Mouse (Mus musculus) midbrain, embryonic 15.5 days (tissue): Measurements from ENCODE around the gene Prr5l. TPM values are rescaled to one million over a fixed set of nuclear protein-coding genes. Genes with fewer than 3 reads are reported as not detected.
A peak's percentile ranks its signal among the peaks of the same experiment; 100 is the strongest.

Experiments
- ATAC-seq: fragments of 200-750 bp; cut with Nextera tagmentation; replicated peaks from 2 replicates; pipeline ENCODE4 v1.8.0; 2017; ENCODE audit warnings: moderate TSS enrichment
- H3K27ac ChIP-seq: fragments of 300-500 bp; sonication (generic); 2 replicates; pipeline ENCODE4 v1.5.1; 2015; ENCODE audit warnings: mild to moderate bottlenecking, inconsistent platforms
- H3K27me3 ChIP-seq: fragments of 300-500 bp; sonication (generic); replicated peaks from 2 replicates; pipeline ENCODE4 v1.6.1; 2015; ENCODE audit warnings: inconsistent platforms
- H3K36me3 ChIP-seq: fragments of 300-500 bp; sonication (generic); replicated peaks from 2 replicates; pipeline ENCODE4 v1.6.1; 2015; ENCODE audit warnings: inconsistent platforms
- H3K4me1 ChIP-seq: fragments of 300-500 bp; sonication (generic); 2 replicates; pipeline ENCODE4 v1.6.1; 2015; ENCODE audit warnings: inconsistent platforms
- H3K4me2 ChIP-seq: fragments of 300-500 bp; sonication (generic); 2 replicates; pipeline ENCODE4 v1.6.1; 2015; ENCODE audit warnings: inconsistent platforms, mild to moderate bottlenecking, moderate library complexity
- H3K4me3 ChIP-seq: fragments of 300-500 bp; sonication (generic); 2 replicates; pipeline ENCODE4 v1.5.1; 2015; ENCODE audit warnings: mild to moderate bottlenecking, inconsistent platforms
- H3K9ac ChIP-seq: fragments of 300-500 bp; sonication (generic); 2 replicates; pipeline ENCODE4 v1.6.1; 2015; ENCODE audit warnings: mild to moderate bottlenecking, inconsistent platforms
- H3K9me3 ChIP-seq: fragments of 300-500 bp; sonication (generic); 2 replicates; pipeline ENCODE4 v1.6.1; 2016; ENCODE audit warnings: inconsistent platforms
- WGBS: fragments of 180-500 bp; shearing (Covaris S2); methylation state at CpG from one replicate; pipeline ENCODE4 v1.1.7; 2015; ENCODE audit warnings: mixed read lengths; 5-methylcytosine and 5-hydroxymethylcytosine counted together
- polyA plus RNA-seq: library from polyadenylated mRNA; unstranded; fragments of >200 nt; fragmentation: Nextera tagmentation; extraction: Ambion mirVana; gene quantifications from 2 replicates; pipeline ENCODE4 v1.2.1, GENCODE M21; 2015

Prr5l gene
- polyA plus RNA-seq, 1 experiment from 2014 or later, result 4.8 TPM

DNA sequence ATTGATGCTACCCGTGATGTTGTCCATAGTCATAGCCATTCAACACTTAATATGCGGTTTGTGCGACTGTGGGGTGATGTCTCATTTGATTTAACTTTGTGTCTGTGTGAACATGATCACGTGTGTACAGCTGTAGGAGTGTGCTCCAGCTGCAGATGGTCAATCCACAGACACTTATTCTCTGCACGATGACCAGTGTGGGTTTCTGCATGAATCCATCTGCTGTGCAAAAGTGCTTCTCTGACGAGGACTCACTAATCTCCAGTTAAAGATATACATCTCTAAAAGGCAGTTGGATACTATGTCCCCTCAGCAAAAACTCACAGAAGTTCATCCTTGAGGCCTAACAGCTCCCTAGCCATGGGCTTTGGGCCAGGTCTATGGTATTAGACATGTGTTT lies 104.7 kb downstream of the Prr5l start:
- ATAC-seq, result no peak
- Histone ChIP-seq H3K9me3 (no peaks in the 10 kb centered on the region), H3K9ac (no peak overlapping the region), H3K27ac (no peak overlapping the region), H3K36me3 (no peaks in the 10 kb centered on the region), H3K27me3 (no peaks in the 10 kb centered on the region), H3K4me2 (no peak overlapping the region), H3K4me3 (no peak overlapping the region), H3K4me1 (0 out of 2 replicates have a peak, but pooled peaks cover 5% of the 10 kb centered on the region)
- WGBS, result 93% methylated on average over 6 of the region's 6 CpGs

DNA sequence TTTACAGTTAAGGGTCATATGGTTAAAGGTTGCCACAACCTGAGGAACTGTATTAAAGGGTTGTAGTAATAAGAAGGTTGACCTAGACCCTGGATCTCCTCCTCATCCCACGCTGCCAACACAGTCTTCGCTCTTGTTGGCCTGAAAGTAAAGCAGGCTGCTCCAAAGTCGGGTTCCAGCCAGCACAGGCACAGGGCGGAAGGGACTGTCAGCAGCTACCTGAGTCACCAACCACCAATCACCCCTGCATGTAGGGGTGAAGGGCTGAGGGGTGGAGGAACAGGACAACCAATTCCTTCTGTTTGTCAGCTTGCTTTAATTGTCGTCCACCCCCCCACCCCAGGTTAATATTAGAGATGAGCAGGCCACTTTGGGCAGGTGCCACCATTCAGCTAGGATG lies 119.3 kb downstream of the Prr5l start:
- H3K27ac ChIP-seq, result no peak overlapping the region
- H3K4me1 ChIP-seq, result 0 out of 2 replicates have a peak, but pooled peaks cover 5% of the 10 kb centered on the region
- no peaks in the 10 kb centered on the region for H3K9me3 ChIP-seq
- H3K36me3 ChIP-seq, result no peaks in the 10 kb centered on the region
- WGBS, result 91% methylated on average over 5 of the region's 5 CpGs
- no peak overlapping the region for H3K4me2 ChIP-seq
- H3K4me3 ChIP-seq, result no peak overlapping the region
- no peaks in the 10 kb centered on the region for H3K27me3 ChIP-seq
- no peak overlapping the region for H3K9ac ChIP-seq
- ATAC-seq, result no peak

DNA sequence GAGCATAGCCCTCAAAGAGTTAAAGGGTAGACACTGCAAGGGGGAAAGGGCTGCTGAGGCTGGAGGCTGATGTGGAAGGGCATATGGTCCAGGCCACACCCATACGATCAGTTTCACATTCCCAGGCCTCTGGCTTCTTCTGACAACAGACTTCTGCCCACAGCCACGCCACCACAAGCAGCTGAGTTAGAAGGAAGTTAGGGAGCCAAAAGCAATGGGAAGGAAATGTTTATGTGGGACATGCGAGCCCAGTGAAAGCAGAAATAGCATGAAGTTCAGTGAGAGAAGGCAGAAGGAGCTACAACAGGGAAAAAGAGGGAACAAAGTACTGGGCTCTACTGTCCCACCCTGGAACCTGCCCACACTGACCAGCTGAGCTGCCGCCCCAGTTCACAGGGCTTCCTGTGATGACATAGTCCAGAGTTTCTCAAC lies 119.9 kb downstream of the Prr5l start:
- no peak for ATAC-seq
- no peaks in the 10 kb centered on the region for H3K27me3 ChIP-seq
- H3K4me3 ChIP-seq, result no peak overlapping the region
- no peak overlapping the region for H3K27ac ChIP-seq
- H3K9ac ChIP-seq, result no peak overlapping the region
- H3K4me2 ChIP-seq, result no peak overlapping the region
- H3K4me1 ChIP-seq, result 0 out of 2 replicates have a peak, but pooled peaks cover 5% of the 10 kb centered on the region
- no peaks in the 10 kb centered on the region for H3K9me3 ChIP-seq
- 79% methylated on average over 4 of the region's 4 CpGs for WGBS
- no peaks in the 10 kb centered on the region for H3K36me3 ChIP-seq

DNA sequence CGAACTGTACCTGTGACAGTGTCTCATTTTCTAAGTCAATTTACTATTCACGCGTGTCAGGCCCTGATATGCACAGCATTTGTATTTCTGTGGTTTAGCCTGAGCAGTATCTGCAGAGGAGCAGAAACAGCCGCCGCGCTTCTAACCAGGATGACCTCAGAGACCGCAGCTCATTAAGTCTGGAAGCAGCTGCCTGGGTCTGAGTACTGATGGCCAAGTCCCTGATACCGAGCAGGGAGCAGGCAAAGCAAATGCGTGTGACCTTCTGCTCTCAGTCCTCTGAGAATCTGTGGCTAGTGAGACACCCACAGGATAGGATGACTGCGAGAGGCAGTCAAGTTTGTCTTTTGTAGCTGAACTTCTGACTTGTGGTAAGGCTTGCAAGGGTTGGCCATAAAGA lies 120.4 kb downstream of the Prr5l start:
- Histone ChIP-seq H3K4me2 (no peak overlapping the region), H3K9ac (no peak overlapping the region), H3K36me3 (no peaks in the 10 kb centered on the region), H3K27ac (no peak overlapping the region), H3K9me3 (no peaks in the 10 kb centered on the region), H3K27me3 (no peaks in the 10 kb centered on the region), H3K4me3 (no peak overlapping the region), H3K4me1 (0 out of 2 replicates have a peak, but pooled peaks cover 5% of the 10 kb centered on the region)
- ATAC-seq, result no peak; the same call in 1 of the 2 replicates
- 59% methylated on average over 10 of the region's 10 CpGs for WGBS

- Histone ChIP-seq H3K9ac (no peak overlapping the region), H3K36me3 (no peaks in the 10 kb centered on the region), H3K9me3 (no peaks in the 10 kb centered on the region), H3K4me3 (no peak overlapping the region), H3K27ac (no peak overlapping the region), H3K4me1 (0 out of 2 replicates have a peak, but pooled peaks cover 5% of the 10 kb centered on the region), H3K4me2 (no peak overlapping the region), H3K27me3 (no peaks in the 10 kb centered on the region)
- no peak for ATAC-seq
- WGBS, result 74% methylated on average over 1 of the region's 1 CpGs
These were observed 120.9 kb downstream of the Prr5l start for GRCm38 (mm10) chr2:101761898-101762297.

GRCm38 (mm10) chr2:101759523-101760277 lies 123.1 kb downstream of the Prr5l start:
- H3K4me1 ChIP-seq, result peaks cover 17% of the 10 kb centered on the region
- H3K27me3 ChIP-seq, result no peaks in the 10 kb centered on the region
- H3K27ac ChIP-seq, result no peak overlapping the region
- H3K9ac ChIP-seq, result no peak overlapping the region
- H3K9me3 ChIP-seq, result no peaks in the 10 kb centered on the region
- H3K36me3 ChIP-seq, result no peaks in the 10 kb centered on the region
- H3K4me2 ChIP-seq, result no peak overlapping the region
- H3K4me3 ChIP-seq, result no peak overlapping the region
- 59% methylated on average over 9 of the region's 9 CpGs for WGBS
- no peak for ATAC-seq

DNA sequence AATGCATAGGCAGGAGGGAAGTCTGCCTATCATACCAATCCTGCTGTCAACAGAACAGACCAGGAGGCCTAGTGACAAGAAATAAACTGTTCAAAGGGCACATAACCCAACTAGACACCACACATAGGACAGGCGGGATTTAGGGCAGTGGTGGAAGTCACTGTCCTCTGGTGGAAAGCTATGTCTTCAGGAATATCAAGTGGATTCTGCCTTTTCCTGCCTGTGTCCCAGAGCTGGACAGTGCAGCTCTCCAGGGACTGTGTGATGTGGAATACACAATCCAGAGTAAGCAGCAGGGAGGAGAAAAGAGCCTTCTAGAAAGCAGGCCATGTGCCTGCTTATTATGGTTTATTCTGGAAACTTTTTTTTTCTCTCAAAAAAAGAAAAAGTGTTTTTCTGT lies 125.0 kb downstream of the Prr5l start:
- no peaks in the 10 kb centered on the region for H3K9me3 ChIP-seq
- no peaks in the 10 kb centered on the region for H3K27me3 ChIP-seq
- H3K9ac ChIP-seq, result no peak overlapping the region
- no peak overlapping the region for H3K27ac ChIP-seq
- no peak overlapping the region for H3K4me3 ChIP-seq
- no peak overlapping the region for H3K4me2 ChIP-seq
- peaks cover 22% of the 10 kb centered on the region for H3K4me1 ChIP-seq
- WGBS, result 84% methylated on average over 1 of the region's 1 CpGs
- H3K36me3 ChIP-seq, result no peaks in the 10 kb centered on the region
- no peak for ATAC-seq

DNA sequence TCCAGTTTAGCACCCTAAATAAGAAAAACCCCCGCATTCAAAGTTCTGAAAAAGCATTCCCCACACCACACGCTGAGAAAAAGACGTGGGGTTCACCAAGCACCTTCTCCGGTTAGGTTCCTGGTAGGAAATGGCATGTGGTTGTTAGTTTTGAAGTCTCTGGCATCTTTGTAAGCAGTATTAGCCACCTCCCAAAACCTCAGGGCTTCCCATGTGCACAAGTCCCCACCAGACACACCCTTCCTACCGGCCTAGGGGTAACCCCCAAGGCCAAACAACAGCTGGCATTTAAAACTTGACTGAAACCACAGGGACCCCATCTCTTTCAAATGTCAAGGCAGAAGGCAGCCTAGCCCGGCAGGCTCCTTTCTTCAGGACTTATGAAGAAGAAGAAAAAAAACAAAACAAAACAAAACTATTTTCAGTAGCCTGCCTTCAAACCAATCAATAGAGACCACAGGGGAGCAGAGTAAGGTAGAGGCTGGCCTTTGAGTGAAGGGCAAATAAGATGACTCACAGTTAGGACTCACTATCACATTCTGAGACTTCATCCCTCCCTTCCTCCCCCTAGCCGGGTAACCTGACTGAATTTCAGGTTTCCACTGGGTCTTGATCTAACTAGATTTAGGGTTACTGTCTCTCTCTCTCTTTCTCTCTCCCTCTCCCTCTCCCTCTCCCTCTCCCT lies 126.6 kb downstream of the Prr5l start:
- 31% methylated on average over 7 of the region's 7 CpGs for WGBS
- Histone ChIP-seq H3K9ac (no peak overlapping the region), H3K27me3 (no peaks in the 10 kb centered on the region), H3K36me3 (no peaks in the 10 kb centered on the region), H3K4me3 (no peak overlapping the region), H3K27ac (no peak overlapping the region), H3K4me1 (peaks cover 20% of the 10 kb centered on the region), H3K9me3 (no peaks in the 10 kb centered on the region), H3K4me2 (no peak overlapping the region)
- ATAC-seq, result no peak

DNA sequence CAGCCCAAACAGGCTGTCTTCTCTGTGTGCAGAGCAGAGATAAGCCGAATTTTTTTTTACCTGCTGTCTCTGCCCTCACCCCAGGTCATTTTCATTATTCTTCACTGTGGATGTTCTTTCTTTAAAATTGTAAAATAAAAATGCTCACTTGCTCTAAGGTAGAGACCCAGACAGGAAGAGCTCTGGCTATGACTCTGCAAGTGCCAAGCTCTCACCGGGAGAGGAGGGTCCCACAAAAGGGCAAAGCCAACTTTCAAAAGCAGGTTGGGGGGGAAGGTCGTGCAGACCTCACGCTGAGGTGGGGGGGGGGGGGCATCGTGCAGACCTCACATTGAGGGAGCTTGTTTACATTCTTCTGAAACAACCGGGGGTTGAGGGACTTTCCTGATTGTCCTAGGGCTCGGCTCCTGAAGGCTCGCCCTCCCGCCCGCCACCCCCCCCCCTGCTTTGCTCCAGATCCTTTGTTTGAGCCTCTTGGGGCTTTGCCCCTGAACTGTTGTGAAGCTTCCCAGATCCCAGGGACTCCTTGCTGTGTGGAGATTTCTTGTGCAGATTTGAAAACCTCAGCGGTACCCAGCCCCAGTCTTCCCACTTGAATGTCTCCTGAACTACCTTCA lies 127.8 kb downstream of the Prr5l start:
- Histone ChIP-seq H3K27ac (peak overlapping the region; percentile 35; the same call in 1 of the 2 replicates), H3K36me3 (no peaks in the 10 kb centered on the region), H3K4me1 (peaks cover 20% of the 10 kb centered on the region), H3K27me3 (no peaks in the 10 kb centered on the region), H3K4me3 (peak overlapping the region; percentile 9), H3K4me2 (peak overlapping the region; percentile 44), H3K9ac (no peak overlapping the region), H3K9me3 (no peaks in the 10 kb centered on the region)
- 8% methylated on average over 11 of the region's 11 CpGs for WGBS
- peak; percentile 65 for ATAC-seq

GRCm38 (mm10) chr2:101754428-101754827 lies 128.4 kb downstream of the Prr5l start:
- Histone ChIP-seq H3K4me1 (peaks cover 18% of the 10 kb centered on the region), H3K27me3 (no peaks in the 10 kb centered on the region), H3K4me2 (0 out of 2 replicates have a peak overlapping the region, but pooled peaks have one; percentile 44), H3K9me3 (no peaks in the 10 kb centered on the region), H3K36me3 (no peaks in the 10 kb centered on the region), H3K4me3 (no peak overlapping the region), H3K27ac (no peak overlapping the region), H3K9ac (no peak overlapping the region)
- ATAC-seq, result peak; percentile 27; the same call in 1 of the 2 replicates
- WGBS, result 50% methylated on average over 4 of the region's 4 CpGs

DNA sequence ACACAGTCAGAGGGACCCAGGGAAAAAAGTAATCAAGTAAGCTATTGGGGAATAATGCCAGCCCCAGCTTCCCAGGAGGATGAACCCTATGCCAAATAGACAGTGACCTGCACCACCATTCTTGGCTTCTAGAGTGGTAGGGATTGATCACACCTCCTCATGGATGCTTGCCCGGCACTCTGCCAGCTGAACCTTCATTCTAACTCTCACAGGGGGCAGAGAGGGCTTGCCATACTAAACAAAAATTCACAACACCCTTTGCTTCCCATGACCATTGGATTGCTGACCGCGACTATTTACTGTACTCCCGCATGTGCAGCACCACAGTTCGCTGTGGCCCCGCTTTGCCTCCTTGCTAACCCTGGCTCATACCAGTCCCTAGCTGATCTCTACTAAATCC lies 129.8 kb downstream of the Prr5l start:
- H3K9ac ChIP-seq, result no peak overlapping the region
- ATAC-seq, result no peak
- H3K9me3 ChIP-seq, result no peaks in the 10 kb centered on the region
- H3K4me2 ChIP-seq, result no peak overlapping the region
- no peaks in the 10 kb centered on the region for H3K36me3 ChIP-seq
- no peak overlapping the region for H3K4me3 ChIP-seq
- peaks cover 18% of the 10 kb centered on the region for H3K4me1 ChIP-seq
- 92% methylated on average over 6 of the region's 6 CpGs for WGBS
- H3K27ac ChIP-seq, result no peak overlapping the region
- H3K27me3 ChIP-seq, result no peaks in the 10 kb centered on the region

GRCm38 (mm10) chr2:101752402-101752801 lies 130.4 kb downstream of the Prr5l start:
- no peak for ATAC-seq
- H3K4me1 ChIP-seq, result peaks cover 18% of the 10 kb centered on the region
- H3K36me3 ChIP-seq, result no peaks in the 10 kb centered on the region
- H3K9me3 ChIP-seq, result no peaks in the 10 kb centered on the region
- H3K27me3 ChIP-seq, result no peaks in the 10 kb centered on the region
- H3K4me3 ChIP-seq, result no peak overlapping the region
- H3K4me2 ChIP-seq, result no peak overlapping the region
- H3K27ac ChIP-seq, result no peak overlapping the region
- 83% methylated on average over 7 of the region's 7 CpGs for WGBS
- no peak overlapping the region for H3K9ac ChIP-seq
